Mouse (Mus musculus) heart, embryonic 11.5 days (tissue): ENCODE data around the gene Nfatc3. TPM values are rescaled to one million over a fixed set of nuclear protein-coding genes. Genes with fewer than 3 reads are reported as not detected.
A peak's percentile ranks its signal among the peaks of the same experiment; 100 is the strongest.

Experiments
- ATAC-seq: fragments of 200-750 bp; cut with Nextera tagmentation; replicated peaks from 2 replicates; pipeline ENCODE4 v1.8.0; 2017; ENCODE audit warnings: moderate library complexity; ENCODE audit not compliant: insufficient number of reproducible peaks, low FRiP score, low TSS enrichment
- H3K27ac ChIP-seq: fragments of 300-500 bp; sonication (generic); 2 replicates; pipeline ENCODE4 v1.5.1; 2014; ENCODE audit warnings: mild to moderate bottlenecking, low read depth, low read length
- H3K27me3 ChIP-seq: fragments of 300-500 bp; sonication (generic); 2 replicates; pipeline ENCODE4 v1.6.1; 2014; ENCODE audit warnings: mild to moderate bottlenecking, low read length, mixed read lengths; ENCODE audit not compliant: control insufficient read depth, insufficient read depth
- H3K36me3 ChIP-seq: fragments of 300-500 bp; sonication (generic); 2 replicates; pipeline ENCODE4 v1.6.1; 2014; ENCODE audit warnings: mild to moderate bottlenecking, low read length, moderate library complexity, mixed read lengths; ENCODE audit not compliant: control insufficient read depth, insufficient read depth
- H3K4me1 ChIP-seq: fragments of 300-500 bp; sonication (generic); 2 replicates; pipeline ENCODE4 v1.6.1; 2014; ENCODE audit warnings: low read length; ENCODE audit not compliant: control insufficient read depth, insufficient read depth
- H3K4me2 ChIP-seq: fragments of 300-500 bp; sonication (generic); 2 replicates; pipeline ENCODE4 v1.6.1; 2014; ENCODE audit warnings: mild to moderate bottlenecking, moderate library complexity
- H3K4me3 ChIP-seq: fragments of 300-500 bp; sonication (generic); 2 replicates; pipeline ENCODE4 v1.5.1; 2014; ENCODE audit warnings: low read depth, low read length
- H3K9ac ChIP-seq: fragments of 300-500 bp; sonication (generic); 2 replicates; pipeline ENCODE4 v1.6.1; 2014; ENCODE audit warnings: mild to moderate bottlenecking, low read depth, low read length, moderate library complexity
- H3K9me3 ChIP-seq: fragments of 300-500 bp; sonication (generic); replicated peaks from 2 replicates; pipeline ENCODE4 v1.6.1; 2016; ENCODE audit warnings: low read length; ENCODE audit not compliant: control insufficient read depth
- WGBS: fragments of 180-500 bp; shearing (Covaris S2); extraction: QIAGEN DNeasy Blood & Tissue Kit; methylation state at CpG from one replicate; pipeline ENCODE4 v1.1.7; 2014; ENCODE audit not compliant: insufficient replicate concordance; 5-methylcytosine and 5-hydroxymethylcytosine counted together
- polyA plus RNA-seq: library from polyadenylated mRNA; unstranded; fragments of >200 nt; fragmentation: Nextera tagmentation; extraction: Ambion mirVana; gene quantifications from 2 replicates; pipeline ENCODE4 v1.2.1, GENCODE M21; 2014

The Nfatc3 gene
- polyA plus RNA-seq, 1 experiment from 2014 or later, result 6.0 TPM

DNA sequence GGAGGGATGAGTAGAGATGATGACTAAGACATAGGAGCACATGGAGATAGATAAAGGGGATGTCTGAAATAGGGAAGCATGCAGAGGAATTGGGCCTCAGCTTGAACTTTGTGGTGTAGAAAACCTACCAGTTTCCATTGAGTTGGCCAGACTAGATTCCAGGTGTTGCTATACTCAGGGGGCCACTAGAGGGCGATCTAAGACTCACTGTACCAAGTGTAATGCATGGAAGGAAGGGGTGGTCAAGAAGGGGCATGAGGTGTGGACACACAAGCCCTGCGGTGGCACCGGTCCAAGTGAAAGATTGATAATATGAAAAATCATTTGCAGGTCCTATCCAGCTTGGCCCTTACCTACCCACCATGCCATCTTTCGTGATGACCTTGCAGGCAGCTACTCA lies 106.8 kb downstream of the Nfatc3 start:
- 39% methylated on average over 4 of the region's 4 CpGs for WGBS

DNA sequence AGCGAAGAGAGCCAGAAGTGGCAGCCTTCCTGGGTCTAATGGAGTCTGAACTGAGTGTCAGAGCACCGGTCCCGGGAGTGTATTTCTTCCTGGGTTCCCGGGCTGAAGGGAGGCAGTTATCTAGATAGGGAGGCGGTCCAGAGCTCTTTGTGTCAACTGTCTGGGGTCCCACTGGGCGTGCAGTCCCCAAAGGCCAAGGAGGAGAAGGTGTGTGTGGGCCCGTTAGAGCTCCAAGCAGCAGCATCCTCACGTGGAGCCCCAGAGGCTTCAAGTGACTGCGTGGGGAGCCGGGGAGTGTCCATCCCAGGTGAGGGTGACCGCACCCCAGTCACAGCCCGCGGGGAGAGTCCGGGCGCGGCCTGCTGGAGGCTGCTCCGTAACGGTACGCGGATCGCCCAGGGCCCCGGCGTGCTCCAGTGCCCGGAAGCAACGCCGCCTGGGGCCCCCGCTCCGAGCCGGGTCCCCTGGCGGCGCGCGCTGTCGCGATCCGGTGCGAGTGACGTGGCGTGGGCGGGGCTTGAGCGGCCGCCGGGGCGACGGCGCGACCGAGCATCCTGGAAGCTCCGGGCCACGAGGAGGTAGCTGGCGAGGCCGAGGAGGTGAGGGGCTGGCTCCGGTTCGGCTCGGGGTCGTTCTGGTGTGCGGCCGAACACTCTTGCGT lies 109.8 kb downstream of the Nfatc3 start, which contains the start of gene Slc7a6:
Gene Slc7a6 (plus strand): TSS at position 502 of the 661 bp plus-strand sequence.
- Histone ChIP-seq H3K9ac (peak within 1 kb of the TSS; percentile 93), H3K27me3 (no peaks in the 10 kb centered on the region), H3K36me3 (peaks cover 4% of the 10 kb centered on the region; the same call in 1 of the 2 replicates), H3K4me1 (peaks cover 3% of the 10 kb centered on the region; the same call in 1 of the 2 replicates), H3K4me3 (peak within 1 kb of the TSS; percentile 84), H3K27ac (peak within 1 kb of the TSS; percentile 82), H3K9me3 (no peaks in the 10 kb centered on the region), H3K4me2 (peak within 1 kb of the TSS; percentile 90)
- 1% methylated on average over 58 of the region's 59 CpGs for WGBS
- peak; percentile 85 for ATAC-seq

More for the DNA sequence above, 106.8 kb downstream of the Nfatc3 start:
- peaks cover 15% of the 10 kb centered on the region for H3K36me3 ChIP-seq
- no peak overlapping the region for H3K9ac ChIP-seq
- no peaks in the 10 kb centered on the region for H3K9me3 ChIP-seq
- H3K4me2 ChIP-seq, result no peak overlapping the region
- no peak overlapping the region for H3K4me3 ChIP-seq
- H3K27me3 ChIP-seq, result no peaks in the 10 kb centered on the region
- no peak for ATAC-seq
- no peak overlapping the region for H3K27ac ChIP-seq
- peaks cover 3% of the 10 kb centered on the region; the same call in 1 of the 2 replicates for H3K4me1 ChIP-seq

DNA sequence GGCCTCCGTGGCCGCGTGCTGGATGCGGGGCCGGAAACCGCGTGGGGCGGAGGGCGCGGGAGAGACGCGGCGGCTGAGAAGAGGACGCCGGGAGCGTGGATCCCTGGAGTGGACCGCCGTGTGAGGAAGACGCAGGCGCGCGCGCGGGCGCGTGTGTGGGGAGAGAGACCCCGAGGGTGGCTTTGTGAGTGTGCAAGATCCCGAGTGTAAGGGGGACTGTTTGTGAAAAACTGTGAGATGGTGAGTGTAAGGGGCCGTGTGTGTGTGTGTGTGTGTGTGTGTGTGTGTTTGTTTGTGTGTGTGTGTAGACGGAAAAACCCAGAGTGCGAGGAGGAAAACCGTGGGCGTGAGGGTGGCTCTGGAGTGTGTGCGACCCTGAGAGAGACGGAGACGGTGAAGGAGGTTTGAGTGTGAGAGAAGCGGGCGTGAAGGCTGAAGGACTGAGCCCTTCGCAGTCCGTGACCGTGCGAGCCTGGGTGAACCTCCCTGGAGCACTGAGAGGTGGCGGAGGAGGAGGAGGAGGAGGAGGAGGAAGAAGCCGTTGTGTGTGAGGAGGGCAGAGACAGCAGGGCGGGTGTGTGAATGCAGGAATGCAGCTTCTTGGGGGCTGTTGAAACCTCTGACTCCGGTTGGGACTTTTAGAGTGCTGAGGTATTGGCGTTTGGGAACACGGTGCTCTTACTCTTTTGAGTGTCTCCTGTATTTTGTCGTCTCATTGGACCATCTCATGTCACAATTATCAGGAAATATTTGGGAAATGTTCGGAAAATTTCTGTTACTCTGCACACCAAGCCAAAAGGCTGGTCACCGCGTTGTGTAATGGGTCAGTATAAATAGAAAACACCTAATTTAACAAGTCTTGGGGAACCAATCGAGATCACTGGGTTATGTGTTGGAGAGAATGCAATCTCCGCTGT lies 110.6 kb downstream of the Nfatc3 start:
- Histone ChIP-seq H3K4me2 (peak overlapping the region; percentile 90), H3K9ac (peak overlapping the region; percentile 93), H3K4me3 (peak overlapping the region; percentile 84), H3K9me3 (no peaks in the 10 kb centered on the region), H3K27me3 (no peaks in the 10 kb centered on the region), H3K4me1 (peaks cover 3% of the 10 kb centered on the region; the same call in 1 of the 2 replicates), H3K27ac (peak overlapping the region; percentile 82), H3K36me3 (no peaks in the 10 kb centered on the region)
- 1% methylated on average over 54 of the region's 54 CpGs for WGBS
- ATAC-seq, result peak; percentile 67; the same call in 1 of the 2 replicates

DNA sequence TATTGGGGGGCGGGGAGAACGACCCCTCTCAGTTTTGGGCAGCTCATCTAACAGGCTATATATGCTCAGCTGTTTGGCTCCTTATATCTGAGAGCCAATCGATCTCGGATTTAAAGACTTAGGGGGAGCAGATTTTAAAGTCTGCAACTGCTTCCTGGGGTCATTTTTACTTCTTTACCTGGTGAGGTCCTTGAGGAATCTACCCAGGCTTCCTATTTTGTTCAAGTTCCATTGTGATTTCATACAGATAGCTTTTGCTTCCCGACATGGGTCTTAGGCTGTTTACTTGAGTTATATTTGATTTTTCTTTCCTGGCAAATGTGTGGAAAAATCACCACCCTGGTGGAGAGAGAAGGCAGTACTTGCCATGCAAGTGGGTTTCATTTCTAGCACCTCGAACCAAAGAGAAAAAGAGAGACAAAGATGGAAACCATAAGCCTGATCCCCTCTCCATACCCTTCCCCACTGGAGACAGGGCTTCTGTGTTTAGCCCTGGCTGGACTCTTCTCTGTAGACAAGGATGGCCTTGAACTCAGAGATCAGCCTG lies 111.4 kb downstream of the Nfatc3 start:
- Histone ChIP-seq H3K9me3 (no peaks in the 10 kb centered on the region), H3K27ac (no peak overlapping the region), H3K9ac (peak overlapping the region; percentile 93), H3K27me3 (no peaks in the 10 kb centered on the region), H3K4me1 (peaks cover 3% of the 10 kb centered on the region; the same call in 1 of the 2 replicates), H3K4me2 (peak overlapping the region; percentile 90), H3K4me3 (peak overlapping the region; percentile 84), H3K36me3 (no peaks in the 10 kb centered on the region)
- WGBS, result 39% methylated on average over 6 of the region's 6 CpGs
- no peak for ATAC-seq

GRCm38 (mm10) chr8:106173566-106173965 lies 114.9 kb downstream of the Nfatc3 start:
- ATAC-seq, result no peak
- no peak overlapping the region for H3K4me2 ChIP-seq
- no peak overlapping the region for H3K9ac ChIP-seq
- no peak overlapping the region for H3K27ac ChIP-seq
- H3K27me3 ChIP-seq, result no peaks in the 10 kb centered on the region
- H3K4me1 ChIP-seq, result peaks cover 15% of the 10 kb centered on the region
- H3K4me3 ChIP-seq, result no peak overlapping the region
- 83% methylated on average over 3 of the region's 3 CpGs for WGBS
- H3K36me3 ChIP-seq, result no peaks in the 10 kb centered on the region
- no peaks in the 10 kb centered on the region for H3K9me3 ChIP-seq

DNA sequence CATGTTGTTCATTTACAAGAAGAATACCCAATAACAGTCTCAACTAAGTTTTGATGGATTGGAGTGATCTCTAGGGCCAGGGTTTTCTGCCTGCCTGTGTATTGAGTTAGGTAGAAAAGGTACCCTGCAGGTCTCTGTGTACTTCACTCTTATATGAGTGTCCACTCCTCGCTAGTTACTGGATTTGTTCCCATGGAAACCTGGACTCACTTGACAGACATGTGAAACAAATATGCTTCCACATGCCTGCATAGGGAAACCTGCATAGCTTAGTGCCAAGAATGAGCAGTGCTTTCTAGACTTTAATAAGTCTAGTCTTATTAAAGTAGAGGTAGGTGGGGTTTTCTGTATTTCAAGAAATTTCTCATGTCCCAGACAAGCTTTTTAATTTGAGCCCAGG lies 118.3 kb downstream of the Nfatc3 start:
- Histone ChIP-seq H3K9me3 (no peaks in the 10 kb centered on the region), H3K4me2 (no peak overlapping the region), H3K27ac (no peak overlapping the region), H3K9ac (no peak overlapping the region), H3K4me1 (peaks cover 15% of the 10 kb centered on the region), H3K27me3 (no peaks in the 10 kb centered on the region), H3K36me3 (no peaks in the 10 kb centered on the region), H3K4me3 (no peak overlapping the region)
- 34% methylated on average over 1 of the region's 1 CpGs for WGBS
- ATAC-seq, result no peak

DNA sequence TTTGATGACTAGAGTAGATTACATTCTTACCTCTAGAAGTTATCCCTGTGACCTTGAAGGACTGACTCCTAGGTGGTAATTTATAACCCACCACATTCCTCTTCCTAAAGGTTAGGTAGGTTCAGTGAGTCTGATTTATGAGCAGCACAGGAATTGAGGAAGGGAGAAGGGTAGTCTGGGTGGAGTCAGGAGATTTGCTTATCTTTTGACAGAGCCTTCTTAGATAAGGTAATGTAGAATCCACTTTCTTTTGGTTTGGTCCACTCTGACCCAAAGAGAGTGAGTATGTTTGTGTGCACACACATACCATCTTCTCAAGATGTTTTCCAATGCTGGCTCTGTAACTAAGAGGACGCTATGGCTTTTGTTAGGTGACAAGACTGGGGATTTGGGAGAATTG lies 119.0 kb downstream of the Nfatc3 start:
- H3K4me1 ChIP-seq, result peaks cover 15% of the 10 kb centered on the region
- H3K4me2 ChIP-seq, result no peak overlapping the region
- H3K4me3 ChIP-seq, result no peak overlapping the region
- no peaks in the 10 kb centered on the region for H3K27me3 ChIP-seq
- H3K36me3 ChIP-seq, result no peaks in the 10 kb centered on the region
- H3K27ac ChIP-seq, result no peak overlapping the region
- 82% methylated on average over 1 of the region's 1 CpGs for WGBS
- H3K9me3 ChIP-seq, result no peaks in the 10 kb centered on the region
- H3K9ac ChIP-seq, result no peak overlapping the region
- no peak for ATAC-seq

GRCm38 (mm10) chr8:106178428-106178827 lies 119.8 kb downstream of the Nfatc3 start:
- Histone ChIP-seq H3K36me3 (no peaks in the 10 kb centered on the region), H3K9ac (no peak overlapping the region), H3K27me3 (no peaks in the 10 kb centered on the region), H3K4me3 (no peak overlapping the region), H3K4me2 (no peak overlapping the region), H3K27ac (no peak overlapping the region), H3K9me3 (no peaks in the 10 kb centered on the region), H3K4me1 (peaks cover 15% of the 10 kb centered on the region)
- ATAC-seq, result no peak
- WGBS, result 67% methylated on average over 2 of the region's 2 CpGs
